Mouse (Mus musculus): ENCODE data around the gene Mtx1. TPM values are rescaled to one million over a fixed set of nuclear protein-coding genes. Genes with fewer than 3 reads are reported as not detected.

Mtx1 gene
- polyA plus RNA-seq, 1 experiment from 2014 or later: 167 TPM

DNA sequence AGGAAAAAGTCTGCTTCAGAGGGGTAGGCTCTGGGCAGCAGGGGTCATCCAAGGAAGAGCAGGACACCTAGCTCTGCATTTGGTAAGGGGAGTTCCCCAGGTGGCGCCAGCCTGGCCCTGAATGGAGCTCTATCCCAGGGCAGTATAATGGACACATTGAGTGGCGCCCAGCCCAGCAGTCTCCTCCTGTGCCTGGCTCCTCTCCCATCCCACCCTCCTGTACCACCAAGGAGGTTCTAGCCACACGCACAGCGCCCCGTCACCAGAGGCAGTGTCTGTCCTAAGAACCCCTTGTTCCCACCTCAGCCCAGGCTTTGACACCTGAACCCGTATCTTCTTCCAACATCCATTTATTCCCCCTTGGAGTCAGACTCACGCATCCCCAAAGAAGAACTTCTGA, 17.2 kb downstream of the Mtx1 start:
- Histone ChIP-seq H3K9me3 (replicated peaks) (no peaks in the 10 kb centered on the region), H3K9ac (no peak overlapping the region), H3K4me2 (no peak overlapping the region), H3K4me1 (peaks cover 29% of the 10 kb centered on the region), H3K36me3 (peaks cover 69% of the 10 kb centered on the region), H3K27ac (no peak overlapping the region), H3K27me3 (replicated peaks) (no peaks in the 10 kb centered on the region), H3K4me3 (no peak overlapping the region)
- ATAC-seq: no peak
- WGBS (ENCODE audit: insufficient replicate concordance): 84% methylated on average over 7 of the region's 7 CpGs

DNA sequence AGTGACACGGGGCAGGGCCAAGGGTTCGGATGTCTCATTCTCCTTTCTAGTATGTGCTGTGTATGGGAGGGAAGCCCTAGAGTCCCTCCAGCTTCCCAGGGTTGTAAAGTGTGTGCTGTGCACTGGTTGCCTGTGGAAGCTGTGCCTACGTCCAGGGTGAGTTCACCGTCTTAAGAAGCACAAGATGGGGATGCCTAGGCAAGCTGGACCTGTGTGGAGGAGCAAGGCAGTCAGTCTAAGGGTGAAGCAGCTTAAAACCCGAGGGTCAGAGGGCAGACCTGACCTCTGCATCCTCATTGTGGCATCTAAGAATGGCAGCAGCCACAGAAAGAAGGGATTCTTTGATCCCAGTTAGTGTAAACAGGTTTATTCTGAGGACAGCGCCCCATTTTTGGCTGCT, 18.2 kb downstream of the Mtx1 start:
- Histone ChIP-seq H3K4me2 (no peak overlapping the region), H3K4me1 (peaks cover 23% of the 10 kb centered on the region), H3K9me3 (replicated peaks) (no peaks in the 10 kb centered on the region), H3K27ac (no peak overlapping the region), H3K9ac (no peak overlapping the region), H3K27me3 (replicated peaks) (no peaks in the 10 kb centered on the region), H3K36me3 (peaks cover 78% of the 10 kb centered on the region), H3K4me3 (no peak overlapping the region)
- no peak for ATAC-seq
- 82% methylated on average over 6 of the region's 6 CpGs for WGBS (ENCODE audit: insufficient replicate concordance)

DNA sequence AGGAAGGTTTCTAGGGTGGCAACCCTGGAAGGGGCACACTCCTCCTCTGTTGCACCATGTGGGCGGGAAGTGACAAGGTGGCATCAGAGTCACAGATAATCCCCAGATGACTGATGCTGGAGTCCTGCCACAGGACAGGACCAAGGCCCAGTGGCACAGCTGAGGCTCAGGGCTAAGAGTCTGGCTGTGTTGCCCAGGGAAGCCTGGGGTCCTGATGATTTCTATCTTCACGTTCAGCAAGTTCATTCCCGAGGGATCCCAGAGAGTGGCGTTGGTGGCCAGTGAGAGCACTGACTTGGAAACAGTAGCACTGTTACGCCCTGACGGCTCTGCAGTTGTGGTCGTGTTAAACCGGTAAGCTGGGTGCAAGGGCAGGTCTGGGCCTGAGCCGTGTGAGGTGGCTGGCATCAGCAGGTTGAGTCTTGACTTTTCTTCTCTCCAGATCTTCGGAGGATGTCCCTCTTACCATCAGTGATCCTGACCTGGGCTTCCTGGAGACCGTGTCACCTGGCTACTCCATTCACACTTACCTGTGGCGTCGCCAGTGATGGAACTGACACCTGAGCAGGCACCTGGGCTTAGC, 18.7 kb downstream of the Mtx1 start:
- Histone ChIP-seq H3K4me2 (no peak overlapping the region), H3K4me3 (no peak overlapping the region), H3K27me3 (replicated peaks) (no peaks in the 10 kb centered on the region), H3K9ac (no peak overlapping the region), H3K4me1 (peaks cover 24% of the 10 kb centered on the region), H3K27ac (no peak overlapping the region), H3K9me3 (replicated peaks) (no peaks in the 10 kb centered on the region), H3K36me3 (peaks cover 78% of the 10 kb centered on the region)
- 90% methylated on average over 13 of the region's 13 CpGs for WGBS (ENCODE audit: insufficient replicate concordance)
- no peak for ATAC-seq

DNA sequence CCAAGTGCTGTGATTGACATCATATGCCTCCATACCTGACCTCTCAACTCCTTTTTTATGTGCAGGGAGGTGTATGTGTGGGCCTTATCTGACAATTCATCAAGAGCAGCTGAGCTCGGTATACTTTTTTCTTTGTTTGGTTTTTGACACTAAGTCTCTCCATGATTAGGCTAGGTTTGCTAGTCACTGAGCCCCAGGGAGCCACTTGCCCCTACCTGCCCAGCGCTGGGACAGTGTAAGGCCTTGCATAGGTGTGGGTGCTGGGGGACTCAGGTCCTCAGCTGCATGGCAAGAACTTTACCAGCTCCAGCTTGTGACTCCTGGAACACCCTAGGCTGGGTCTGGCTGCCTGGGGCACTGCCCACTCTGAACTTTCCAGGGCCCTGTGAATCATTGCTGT, 20.2 kb downstream of the Mtx1 start:
- Histone ChIP-seq H3K4me1 (peaks cover 17% of the 10 kb centered on the region), H3K4me2 (no peak overlapping the region), H3K27me3 (replicated peaks) (no peaks in the 10 kb centered on the region), H3K4me3 (no peak overlapping the region), H3K27ac (no peak overlapping the region), H3K36me3 (peaks cover 77% of the 10 kb centered on the region), H3K9ac (no peak overlapping the region), H3K9me3 (replicated peaks) (no peaks in the 10 kb centered on the region)
- no peak for ATAC-seq
- 68% methylated on average over 2 of the region's 2 CpGs for WGBS (ENCODE audit: insufficient replicate concordance)

DNA sequence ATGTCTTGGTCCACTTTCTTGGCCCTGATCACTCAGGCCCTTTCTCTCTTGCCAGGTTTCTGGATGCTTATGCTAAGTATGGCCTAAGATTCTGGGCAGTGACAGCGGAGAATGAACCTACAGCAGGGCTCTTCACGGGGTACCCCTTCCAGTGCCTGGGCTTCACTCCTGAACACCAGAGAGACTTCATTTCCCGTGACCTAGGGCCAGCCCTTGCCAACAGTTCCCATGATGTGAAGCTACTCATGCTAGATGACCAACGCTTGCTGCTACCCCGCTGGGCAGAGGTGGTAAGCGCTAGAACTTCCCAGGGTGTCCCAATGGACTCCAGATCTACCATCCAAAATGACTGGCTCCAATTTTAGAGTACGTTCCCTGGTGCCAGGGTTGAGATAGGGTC, 20.8 kb downstream of the Mtx1 start:
- no peak overlapping the region for H3K4me2 ChIP-seq
- H3K27me3 ChIP-seq (replicated peaks): no peaks in the 10 kb centered on the region
- no peak for ATAC-seq
- no peaks in the 10 kb centered on the region for H3K9me3 ChIP-seq (replicated peaks)
- 81% methylated on average over 7 of the region's 7 CpGs for WGBS (ENCODE audit: insufficient replicate concordance)
- H3K27ac ChIP-seq: no peak overlapping the region
- peaks cover 71% of the 10 kb centered on the region for H3K36me3 ChIP-seq
- H3K4me1 ChIP-seq: peaks cover 12% of the 10 kb centered on the region
- no peak overlapping the region for H3K4me3 ChIP-seq
- H3K9ac ChIP-seq: no peak overlapping the region

DNA sequence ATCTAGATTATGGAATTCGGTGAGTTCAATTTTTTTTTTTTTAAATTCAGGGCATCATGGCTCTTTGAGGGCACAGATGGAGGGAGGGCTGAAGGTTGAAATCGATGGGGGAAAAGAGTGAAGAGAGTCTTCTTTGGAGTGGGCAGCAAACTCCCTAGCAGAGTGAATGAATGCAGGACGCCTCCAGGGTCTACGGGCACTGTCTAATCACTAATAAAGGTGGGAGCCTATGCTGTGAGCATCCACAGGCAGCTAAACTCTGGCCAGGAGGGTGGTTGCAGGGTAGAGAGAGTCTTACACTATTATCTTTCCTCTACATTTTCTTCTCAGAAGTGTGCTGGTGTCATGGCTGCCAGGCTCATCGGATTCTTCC, 23.8 kb downstream of the Mtx1 start:
- Histone ChIP-seq H3K4me1 (peaks cover 11% of the 10 kb centered on the region), H3K4me2 (peak overlapping the region; percentile 76), H3K4me3 (peak overlapping the region; percentile 72), H3K27me3 (replicated peaks) (no peaks in the 10 kb centered on the region; the same call in 1 of the 2 replicates), H3K9ac (peak overlapping the region; percentile 74), H3K9me3 (replicated peaks) (no peaks in the 10 kb centered on the region), H3K36me3 (peaks cover 42% of the 10 kb centered on the region), H3K27ac (peak overlapping the region; percentile 59)
- no peak for ATAC-seq
- WGBS (ENCODE audit: insufficient replicate concordance): 21% methylated on average over 5 of the region's 5 CpGs

DNA sequence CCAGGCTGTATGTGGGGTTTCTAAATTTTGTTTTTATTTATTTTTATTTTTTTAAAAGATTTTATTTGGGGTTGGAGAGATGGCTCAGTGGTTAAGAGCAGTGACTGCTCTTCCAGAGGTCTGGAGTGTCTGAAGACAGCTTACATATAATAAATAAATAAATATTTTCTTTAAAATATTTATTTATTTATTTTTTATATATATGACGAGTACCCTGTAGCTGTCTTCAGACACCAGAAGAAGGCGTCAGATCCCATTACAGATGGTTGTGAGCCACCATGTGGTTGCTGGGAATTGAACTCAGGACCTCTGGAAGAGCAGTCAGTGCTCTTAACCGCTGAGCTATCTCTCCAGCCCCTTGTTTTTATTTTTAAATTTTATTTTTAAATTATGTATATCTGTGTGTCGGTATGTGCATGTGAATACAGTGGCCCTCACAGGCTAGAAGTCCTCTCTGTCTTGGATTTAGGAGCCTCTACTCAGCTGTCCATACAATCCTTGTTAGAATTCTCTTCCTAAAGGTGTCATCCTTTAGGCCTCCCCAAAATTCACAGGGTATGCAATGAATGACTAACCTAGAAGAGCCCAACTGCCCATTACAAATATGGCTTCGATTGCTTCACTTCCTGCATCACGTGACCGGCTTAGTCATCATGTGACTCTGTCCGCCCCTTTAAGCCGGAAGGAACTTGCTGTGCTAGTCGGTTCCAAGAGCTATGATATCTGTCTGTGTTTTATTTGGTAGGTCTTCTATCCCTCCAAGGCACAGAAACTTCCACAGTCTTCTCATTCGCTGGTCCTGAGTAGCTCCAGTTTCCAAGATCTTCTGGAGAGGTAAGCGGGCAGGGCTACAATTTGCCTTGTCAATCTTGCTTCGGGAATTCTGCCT, 24.4 kb downstream of the Mtx1 start, which contains the start of gene Gba:
Gene Gba, plus strand, starts transcription at position 676 of the 889 bp plus-strand sequence.
- peaks cover 4% of the 10 kb centered on the region; the same call in 1 of the 2 replicates for H3K27me3 ChIP-seq (replicated peaks)
- peak within 1 kb of the TSS; percentile 59 for H3K27ac ChIP-seq
- peak; percentile 76 for ATAC-seq
- peak within 1 kb of the TSS; percentile 72 for H3K4me3 ChIP-seq
- H3K4me2 ChIP-seq: peak within 1 kb of the TSS; percentile 76
- H3K4me1 ChIP-seq: peaks cover 11% of the 10 kb centered on the region
- peak within 1 kb of the TSS; percentile 74 for H3K9ac ChIP-seq
- WGBS (ENCODE audit: insufficient replicate concordance): 22% methylated on average over 13 of the region's 13 CpGs
- H3K36me3 ChIP-seq: peaks cover 35% of the 10 kb centered on the region
- no peaks in the 10 kb centered on the region for H3K9me3 ChIP-seq (replicated peaks)

DNA sequence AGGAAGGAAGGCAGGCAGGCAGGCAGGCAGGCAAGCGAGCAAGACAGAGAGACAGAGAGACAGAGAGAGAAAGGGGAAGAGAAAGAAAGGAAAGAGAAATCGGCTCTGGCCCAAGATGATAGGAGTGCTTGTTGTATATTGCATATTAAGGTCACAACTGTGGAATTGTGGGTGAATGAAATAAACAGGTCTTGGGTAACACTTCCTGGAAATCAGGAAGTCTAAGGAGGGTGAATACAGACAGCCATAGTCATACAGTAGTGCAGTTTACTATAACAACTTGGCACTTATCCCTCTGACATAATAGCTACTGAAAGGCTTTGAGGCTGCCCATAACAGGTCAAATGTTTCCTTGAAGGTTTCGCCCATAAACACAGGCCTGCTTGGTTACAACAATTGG, 27.0 kb downstream of the Mtx1 start:
- no peak overlapping the region for H3K4me2 ChIP-seq
- peaks cover 33% of the 10 kb centered on the region for H3K4me1 ChIP-seq
- 50% methylated on average over 3 of the region's 3 CpGs for WGBS (ENCODE audit: insufficient replicate concordance)
- ATAC-seq: no peak
- H3K9me3 ChIP-seq (replicated peaks): no peaks in the 10 kb centered on the region
- peaks cover 4% of the 10 kb centered on the region; the same call in 1 of the 2 replicates for H3K27me3 ChIP-seq (replicated peaks)
- H3K36me3 ChIP-seq: peaks cover 10% of the 10 kb centered on the region
- H3K27ac ChIP-seq: no peak overlapping the region
- H3K9ac ChIP-seq: no peak overlapping the region
- H3K4me3 ChIP-seq: no peak overlapping the region

DNA sequence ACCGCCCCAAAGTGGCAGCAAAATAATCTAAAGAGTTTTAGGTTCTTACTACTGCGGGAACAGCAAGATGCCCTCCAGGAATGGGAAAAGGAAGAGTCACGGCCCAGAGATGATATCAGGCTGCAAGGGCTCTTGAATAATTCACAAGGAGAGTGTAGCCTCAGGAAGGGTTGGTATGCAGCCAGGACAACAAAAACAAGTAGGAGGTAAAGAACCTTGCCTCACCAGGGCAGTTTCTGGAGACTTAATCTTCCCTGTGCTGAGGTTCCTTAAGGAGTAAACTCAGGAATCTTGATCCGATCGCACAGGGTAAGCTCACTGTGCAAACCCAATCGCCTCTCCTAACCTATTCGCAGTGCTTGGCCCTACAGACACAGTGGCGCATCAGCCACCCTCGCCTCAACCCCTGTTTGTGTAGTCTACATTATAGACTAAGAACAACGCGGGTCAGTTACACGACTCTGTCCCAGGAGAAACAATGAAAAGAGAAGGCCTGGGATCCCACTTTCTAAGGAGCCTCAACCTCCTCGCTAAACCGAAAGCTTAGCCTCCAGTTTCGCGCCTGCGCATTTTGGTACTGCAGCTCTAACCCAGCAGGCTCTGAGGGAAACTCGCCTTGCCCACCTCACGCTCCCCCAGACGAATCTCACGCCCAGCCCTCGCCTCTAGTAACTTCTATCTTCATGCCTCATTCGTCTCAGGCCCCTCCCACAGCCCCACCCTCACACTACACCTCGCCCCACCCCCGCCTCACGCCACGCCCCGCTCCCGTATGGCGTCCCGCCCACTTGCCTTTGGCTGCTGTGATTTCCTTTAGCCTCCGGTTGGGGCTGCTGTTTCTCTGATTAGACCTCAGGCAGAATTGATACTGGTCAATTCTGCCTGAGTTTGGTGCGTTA, 30.7 kb downstream of the Mtx1 start:
- Histone ChIP-seq H3K4me1 (peaks cover 23% of the 10 kb centered on the region), H3K27ac (peak overlapping the region; percentile 78), H3K4me2 (peak overlapping the region; percentile 82), H3K27me3 (replicated peaks) (peaks cover 4% of the 10 kb centered on the region; the same call in 1 of the 2 replicates), H3K9me3 (replicated peaks) (no peaks in the 10 kb centered on the region), H3K36me3 (no peaks in the 10 kb centered on the region), H3K9ac (peak overlapping the region; percentile 67), H3K4me3 (peak overlapping the region; percentile 56)
- ATAC-seq: peak; percentile 92
- WGBS (ENCODE audit: insufficient replicate concordance): 8% methylated on average over 33 of the region's 33 CpGs

DNA sequence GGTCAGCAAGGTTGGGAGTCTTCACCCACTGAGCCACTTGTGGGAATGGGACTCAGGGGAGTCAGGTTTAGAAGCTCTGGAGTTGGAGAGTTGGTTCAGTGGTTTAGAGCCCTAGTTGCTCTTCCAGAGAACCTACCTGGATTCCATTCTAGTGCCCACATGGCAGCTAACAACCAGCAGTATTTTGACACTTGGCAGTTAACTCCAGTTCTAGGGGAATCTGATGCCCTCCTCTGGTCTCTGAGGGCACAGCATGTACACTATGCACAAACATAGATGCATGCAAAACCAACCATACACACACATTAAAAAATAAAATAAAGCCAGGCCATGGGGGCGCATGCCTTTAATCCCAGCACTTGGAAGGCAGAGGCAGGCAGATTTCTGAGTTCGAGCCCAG, 33.0 kb downstream of the Mtx1 start:
- no peak overlapping the region for H3K9ac ChIP-seq
- 0 out of 2 replicates have a peak, but pooled peaks cover under 1% of the 10 kb centered on the region for H3K36me3 ChIP-seq
- no peak overlapping the region for H3K4me3 ChIP-seq
- peaks cover 33% of the 10 kb centered on the region for H3K4me1 ChIP-seq
- WGBS (ENCODE audit: insufficient replicate concordance): 79% methylated on average over 2 of the region's 2 CpGs
- peaks cover 5% of the 10 kb centered on the region; the same call in 1 of the 2 replicates for H3K27me3 ChIP-seq (replicated peaks)
- H3K4me2 ChIP-seq: no peak overlapping the region
- no peaks in the 10 kb centered on the region for H3K9me3 ChIP-seq (replicated peaks)
- ATAC-seq: no peak
- no peak overlapping the region for H3K27ac ChIP-seq

DNA sequence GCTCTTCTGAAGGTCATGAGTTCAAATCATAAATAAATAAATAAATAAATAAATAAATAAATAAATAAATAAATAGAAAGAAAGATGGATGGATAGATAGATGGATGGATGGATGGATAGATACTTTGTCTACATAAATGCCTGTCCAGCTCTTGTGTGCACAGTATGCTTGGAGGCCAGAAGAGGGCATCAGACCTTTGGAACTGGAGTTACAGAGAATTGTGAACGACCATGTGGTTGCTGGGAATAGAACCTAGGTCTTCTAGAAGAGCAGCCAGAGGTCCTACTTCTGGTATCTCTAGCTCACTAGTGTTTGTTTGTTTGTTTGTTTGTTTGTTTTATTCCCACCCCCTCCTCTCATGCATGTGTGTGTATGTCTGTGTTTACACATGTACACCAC, 33.5 kb downstream of the Mtx1 start:
- 48% methylated on average over 1 of the region's 1 CpGs for WGBS (ENCODE audit: insufficient replicate concordance)
- peaks cover 38% of the 10 kb centered on the region for H3K4me1 ChIP-seq
- no peaks in the 10 kb centered on the region for H3K9me3 ChIP-seq (replicated peaks)
- H3K9ac ChIP-seq: no peak overlapping the region
- no peak for ATAC-seq
- H3K27ac ChIP-seq: no peak overlapping the region
- no peak overlapping the region for H3K4me2 ChIP-seq
- peaks cover 10% of the 10 kb centered on the region; the same call in 1 of the 2 replicates for H3K27me3 ChIP-seq (replicated peaks)
- peaks cover 5% of the 10 kb centered on the region for H3K36me3 ChIP-seq
- H3K4me3 ChIP-seq: no peak overlapping the region

Data from liver, embryonic 12.5 days (tissue).